Mouse (Mus musculus): ENCODE results near the gene Nek8.

Nek8 gene

DNA sequence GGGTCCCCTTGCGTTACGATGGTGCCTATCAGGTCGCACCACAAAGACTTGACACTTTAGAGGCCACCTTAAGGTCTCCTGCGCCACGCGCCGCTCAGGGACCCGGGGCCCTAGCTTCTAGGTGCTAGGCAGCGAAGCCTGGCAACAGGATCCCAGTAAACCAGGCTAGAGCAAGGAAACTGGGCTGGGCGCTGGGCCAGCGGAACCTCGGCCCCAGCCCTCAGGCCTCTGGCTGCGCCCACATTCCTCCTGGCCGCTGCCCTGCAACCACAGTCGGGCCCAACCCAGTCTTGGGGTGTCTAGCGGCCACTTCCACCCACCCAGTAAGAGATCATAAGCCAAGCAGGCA, 10.7 kb downstream of the Nek8 start:
- DNase-seq, result no peak

DNA sequence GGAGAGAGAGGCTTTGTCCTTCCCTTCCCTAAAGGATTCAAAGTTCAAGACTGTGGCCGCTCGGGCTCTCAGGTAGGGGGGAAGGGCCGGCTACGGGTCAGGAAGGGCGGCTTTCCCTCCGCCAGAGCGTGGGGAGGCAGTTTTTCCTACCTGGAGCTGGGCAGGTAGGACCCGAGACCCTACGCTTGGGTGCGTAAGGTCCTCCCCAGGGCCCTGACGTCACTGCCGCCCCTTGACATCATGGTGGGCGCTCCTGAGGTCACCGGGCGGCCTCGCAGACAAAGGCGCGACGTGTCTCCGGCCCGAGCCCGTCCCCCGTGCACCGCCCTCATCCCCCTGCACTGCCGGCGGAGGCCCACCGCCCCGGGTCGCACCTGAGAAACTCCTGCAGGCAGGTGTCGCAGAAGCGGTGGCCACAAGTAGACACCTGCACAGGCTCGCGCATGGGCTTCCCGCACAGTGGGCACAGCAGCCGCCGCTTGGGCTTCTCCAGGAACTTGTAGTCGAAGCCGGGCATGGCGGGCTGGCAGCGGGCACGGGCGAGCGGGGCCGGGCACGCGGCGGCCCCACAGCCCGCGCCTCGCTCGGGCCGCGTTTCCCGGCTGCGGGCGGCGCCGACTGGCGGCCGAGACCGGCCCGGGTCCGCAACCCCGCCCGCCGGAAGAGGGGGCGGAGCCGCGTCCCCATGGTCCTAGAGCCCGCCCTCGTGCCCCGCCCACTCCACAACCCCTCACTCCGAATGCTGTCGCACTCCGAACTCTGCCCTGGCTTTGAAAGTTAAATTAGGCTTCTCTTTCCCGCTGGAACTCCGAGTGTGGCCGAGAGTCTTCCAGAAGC, 11.3 kb downstream of the Nek8 start, which contains the start of gene Traf4:
Gene Traf4 (minus strand): TSS at position 666 of the 837 bp plus-strand sequence.
- DNase-seq, result peak; percentile 72

DNA sequence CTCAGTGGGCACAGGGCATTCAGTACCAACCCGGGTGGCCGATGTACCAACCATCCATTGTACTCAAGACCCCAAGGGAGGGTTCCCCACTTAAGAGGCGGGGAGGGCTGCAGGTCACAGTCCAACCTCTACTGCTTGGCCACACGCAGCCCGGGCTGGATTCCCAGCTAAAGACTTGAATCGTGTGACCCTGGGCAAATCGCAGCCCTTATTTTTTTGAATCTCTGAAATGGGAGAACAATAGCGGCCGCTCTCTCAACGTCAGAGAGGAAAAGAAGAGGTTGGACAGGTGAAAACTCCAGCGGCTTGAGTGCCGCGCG, 11.9 kb downstream of the Nek8 start:
- no peak for DNase-seq

DNA sequence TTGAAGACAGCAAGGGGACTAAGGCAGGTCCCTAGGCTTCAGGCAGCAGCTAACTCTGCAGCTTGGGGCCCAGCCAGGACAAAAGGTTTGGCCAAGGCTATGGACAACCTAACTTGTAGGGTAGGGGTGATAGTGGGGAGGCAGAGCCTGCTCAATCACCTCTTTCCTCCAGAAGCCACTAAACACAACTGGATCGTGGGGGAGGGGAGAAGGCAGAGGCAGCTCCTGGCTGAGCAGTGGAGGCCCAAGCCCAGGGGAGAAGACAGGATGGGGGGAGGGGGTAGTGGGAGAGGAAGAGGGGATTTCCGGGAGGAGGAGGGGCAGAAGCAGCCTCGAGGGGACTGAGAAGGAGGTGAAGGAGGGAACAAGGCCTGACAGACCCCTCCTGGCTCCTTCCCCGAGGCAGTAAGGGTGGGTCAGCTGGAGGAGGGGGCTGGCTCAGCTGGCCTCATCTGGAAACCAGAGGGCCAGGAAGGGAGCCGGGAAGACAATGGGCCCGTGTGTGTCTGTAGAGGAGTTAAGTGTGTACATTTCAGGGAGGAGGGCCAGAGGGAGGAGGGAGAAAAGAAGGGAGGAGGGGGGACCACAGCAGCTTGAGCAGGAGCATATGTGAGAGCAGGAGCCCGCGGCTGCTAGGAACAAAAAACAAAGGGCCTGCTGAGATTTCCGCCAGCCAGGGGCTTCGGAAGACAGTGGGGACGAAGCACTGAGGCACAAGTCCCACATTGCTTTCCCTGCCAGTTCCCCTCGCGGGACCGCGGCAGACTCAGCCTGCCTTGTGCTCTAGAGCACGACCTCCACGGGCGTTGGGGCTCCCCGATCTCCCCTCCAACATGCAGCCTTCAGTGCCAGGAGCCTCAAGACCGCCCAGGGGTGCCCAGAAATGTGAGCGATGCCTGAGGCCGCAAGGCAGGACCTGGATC, 12.5 kb downstream of the Nek8 start:
- no peak for DNase-seq

DNA sequence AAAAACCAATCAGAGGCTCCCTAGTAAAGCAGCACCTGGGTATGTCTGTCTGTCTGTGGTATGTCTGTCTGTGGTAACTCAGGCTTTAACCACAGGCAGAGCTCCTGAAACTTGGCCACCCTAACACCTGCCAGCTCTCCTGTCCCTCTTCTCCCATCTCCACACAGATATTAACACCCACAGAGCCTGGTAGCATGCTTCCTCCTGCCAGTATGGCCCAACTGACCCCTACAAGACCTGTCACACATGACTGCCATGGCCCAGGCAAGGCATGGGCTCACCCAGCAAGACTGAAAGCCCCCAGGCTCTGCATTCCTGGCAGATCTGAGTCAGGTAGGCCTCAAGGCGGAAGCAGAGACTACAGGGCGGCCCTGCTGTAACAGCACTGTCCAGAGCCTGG, 13.4 kb downstream of the Nek8 start:
- DNase-seq, result no peak

DNA sequence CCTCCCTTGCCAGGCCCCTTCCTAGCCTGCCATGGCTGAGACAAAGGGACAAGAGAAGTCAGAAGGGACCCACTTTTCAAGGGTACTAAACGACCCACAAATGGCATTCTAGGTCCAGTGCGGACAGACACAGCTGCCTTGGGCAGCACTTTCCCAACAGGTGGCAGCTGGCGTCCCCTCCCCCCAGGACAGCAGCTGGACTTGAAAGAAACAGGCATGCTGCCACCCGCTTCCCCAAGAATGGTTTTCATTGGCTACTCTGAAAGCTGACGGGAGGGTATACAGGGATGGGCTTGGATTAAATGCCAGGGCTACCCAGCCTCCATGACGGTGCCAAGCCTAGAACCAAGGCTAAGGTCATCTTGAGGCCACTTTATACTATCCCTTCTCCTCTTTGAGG, 14.0 kb downstream of the Nek8 start:
- no peak for DNase-seq

DNA sequence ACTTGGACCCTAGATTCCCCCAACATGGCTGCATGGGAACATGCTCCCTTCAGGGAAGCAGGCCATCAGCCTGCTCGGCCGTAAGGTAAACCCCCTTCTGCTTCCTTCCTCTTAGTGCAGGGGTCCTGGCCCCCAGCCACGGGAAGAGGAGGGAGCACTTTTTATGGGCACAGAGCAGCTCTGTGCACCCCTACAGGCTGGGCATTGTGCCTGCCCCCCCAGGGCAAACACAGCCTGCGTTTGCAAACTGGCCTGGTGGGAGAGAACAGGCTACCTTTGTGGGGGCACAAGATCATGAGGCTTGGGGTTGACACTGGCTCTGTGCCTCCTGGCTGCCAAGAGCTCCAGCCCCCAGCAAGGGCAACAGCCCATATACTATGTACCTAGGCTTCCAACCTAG, 14.5 kb downstream of the Nek8 start:
- DNase-seq, result no peak

DNA sequence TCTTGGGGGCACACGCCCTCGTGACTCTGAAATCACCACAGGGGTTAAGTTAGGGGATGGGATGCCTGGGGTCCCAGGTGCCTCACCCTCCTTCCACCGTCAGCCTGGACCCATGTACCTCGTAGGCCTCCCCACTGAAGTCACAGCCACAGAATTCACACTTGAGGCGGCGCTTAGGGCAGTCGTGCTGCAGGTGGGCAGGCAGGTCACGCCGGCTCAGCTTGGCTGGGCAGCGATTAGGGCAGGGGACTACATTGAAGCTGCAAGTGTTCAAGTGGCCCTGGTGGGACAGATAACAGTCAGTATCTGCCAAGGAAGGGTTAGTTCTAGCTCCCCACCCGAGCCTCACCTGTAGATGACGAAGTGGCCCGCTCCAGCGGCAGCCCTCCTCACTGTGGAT, 15.3 kb downstream of the Nek8 start:
- no peak for DNase-seq

DNA sequence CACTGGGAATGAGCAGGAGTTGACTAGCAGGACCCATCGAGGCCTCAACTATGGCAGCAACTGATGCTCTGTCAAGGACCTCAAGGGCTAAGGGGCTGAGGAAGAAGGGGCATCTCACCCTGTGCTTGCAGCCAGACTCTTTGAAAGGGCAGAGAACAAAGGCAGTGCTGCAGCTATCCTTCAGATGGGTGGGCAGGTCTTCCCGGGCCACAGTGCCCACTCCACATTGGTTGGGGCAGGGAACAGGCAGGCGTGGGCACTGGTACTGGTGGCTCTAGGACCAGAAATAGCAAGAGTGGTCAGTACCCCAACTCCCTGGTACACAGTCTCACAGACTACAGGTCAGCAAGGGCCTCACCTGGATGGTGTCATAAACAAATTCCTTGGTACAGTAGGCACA, 15.8 kb downstream of the Nek8 start:
- DNase-seq, result no peak

DNA sequence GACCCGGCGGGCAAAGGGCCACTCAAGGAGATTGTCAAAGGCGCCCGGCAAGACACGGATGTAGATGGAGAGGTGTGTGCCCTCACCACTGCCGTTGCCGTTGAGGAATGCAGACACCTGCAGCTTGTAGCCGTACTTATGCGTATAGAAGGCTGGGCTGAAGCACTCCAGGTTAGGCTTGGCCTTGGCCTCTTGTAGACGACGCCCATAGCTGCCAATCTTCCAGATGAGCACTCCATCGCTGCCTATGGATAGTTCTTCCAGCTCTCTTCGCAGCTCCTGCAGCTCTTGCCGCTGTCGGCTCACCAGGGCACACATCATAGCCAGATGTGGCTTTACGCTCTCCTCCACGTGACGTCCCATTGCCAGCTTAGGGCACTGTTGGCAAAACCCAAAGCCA, 16.3 kb downstream of the Nek8 start:
- no peak for DNase-seq

DNA sequence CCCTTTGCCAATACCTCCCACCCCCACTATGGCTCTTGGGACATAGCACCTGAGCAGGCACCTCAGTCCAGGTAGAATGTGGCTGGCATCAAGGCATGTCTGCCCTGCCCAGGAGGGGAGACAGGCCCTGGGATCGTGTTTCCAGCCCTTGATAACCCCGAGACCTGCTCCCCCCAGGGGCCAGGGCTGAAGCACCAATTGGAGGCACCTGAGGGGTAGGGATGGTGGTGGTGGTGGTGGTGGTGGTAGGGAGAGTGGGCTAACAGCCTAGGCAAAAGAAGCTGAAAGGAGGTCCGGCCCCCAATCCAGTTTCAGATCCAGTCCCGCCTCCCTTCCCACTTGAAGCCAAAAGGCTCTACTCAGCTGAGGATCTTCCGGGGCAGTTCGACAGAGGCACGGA, 16.9 kb downstream of the Nek8 start:
- no peak for DNase-seq

DNA sequence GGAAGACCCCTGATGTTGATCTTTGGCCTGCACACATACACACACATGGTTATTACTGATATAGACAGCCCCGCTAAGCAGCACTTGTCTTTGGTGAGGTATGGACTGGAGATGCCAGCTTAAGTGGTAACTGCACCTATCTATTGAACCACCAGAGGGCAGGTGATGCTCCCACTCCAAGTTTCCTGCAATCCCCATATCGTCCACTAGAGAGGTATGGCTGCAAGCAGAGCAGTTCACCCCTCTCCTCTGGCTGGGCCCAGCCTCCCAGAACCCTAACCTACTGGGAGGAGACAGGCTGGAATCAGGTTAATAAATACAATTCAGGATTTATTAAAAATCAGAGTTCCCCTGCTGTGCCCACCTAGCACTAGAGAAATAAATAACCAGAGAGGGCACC, 17.4 kb downstream of the Nek8 start:
- peak; percentile 56 for DNase-seq

DNA sequence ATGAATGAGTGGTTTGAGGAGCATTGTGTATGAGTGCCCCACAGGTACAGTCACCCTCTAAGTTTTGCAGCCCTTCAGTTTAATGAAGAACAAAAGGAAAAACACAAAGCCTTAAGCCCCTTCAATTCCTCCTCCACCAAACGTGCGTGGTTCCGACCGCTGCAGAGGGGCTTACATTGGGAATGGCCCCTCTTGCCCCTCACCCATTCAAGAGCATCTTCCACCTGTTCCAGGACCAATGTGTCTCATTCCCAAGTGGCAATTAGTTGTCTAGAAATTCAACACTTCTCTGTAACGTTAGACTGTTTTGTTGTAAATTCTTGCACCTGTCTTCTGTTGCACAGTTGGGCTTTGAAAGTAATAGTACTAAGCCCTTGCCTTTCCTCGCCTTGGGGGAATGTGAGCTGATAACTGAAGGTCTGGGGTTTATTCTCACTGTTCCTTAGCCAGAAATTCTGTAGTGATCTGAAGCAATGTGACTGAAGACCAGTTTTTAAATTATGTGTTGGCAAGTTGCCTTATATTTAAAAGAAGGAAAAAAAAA, 20.2 kb downstream of the Nek8 start:
- DNase-seq, result no peak

DNA sequence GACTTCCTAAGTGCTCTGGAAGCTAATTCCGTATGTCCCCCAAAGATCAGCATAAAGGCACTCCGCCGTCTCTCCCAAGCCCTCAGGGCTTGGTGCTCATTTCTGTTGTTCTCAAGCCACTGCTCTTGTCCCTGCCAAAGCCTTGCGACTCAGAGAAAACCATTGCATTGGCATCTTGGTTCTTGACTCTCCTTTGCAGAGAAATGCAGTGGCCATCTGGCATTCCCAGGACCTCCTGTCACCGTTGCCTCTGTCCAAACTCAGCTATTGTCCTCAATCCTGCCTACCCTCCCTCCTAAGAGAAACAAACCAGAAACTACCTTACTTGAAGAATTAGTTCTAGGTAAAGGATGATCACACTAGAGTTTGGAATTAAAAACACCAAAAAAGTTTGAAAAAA, 20.8 kb downstream of the Nek8 start:
- DNase-seq, result no peak

DNA sequence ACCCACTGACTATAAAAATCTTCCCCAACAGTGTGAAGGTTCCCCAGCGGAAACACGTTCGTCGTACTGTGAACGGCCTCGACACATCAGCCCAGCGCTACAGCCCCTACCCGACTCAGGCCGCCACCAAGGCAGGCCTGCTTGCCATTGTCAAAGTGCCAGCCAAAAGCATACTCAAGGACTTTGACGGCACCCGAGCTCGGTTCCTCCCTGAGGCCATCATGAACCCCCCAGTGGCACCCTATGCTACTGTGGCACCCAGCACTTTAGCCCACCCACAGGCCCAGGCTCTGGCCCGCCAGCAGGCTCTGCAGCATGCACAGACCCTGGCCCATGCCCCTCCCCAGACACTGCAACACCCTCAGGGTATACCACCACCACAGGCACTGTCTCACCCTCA, 22.7 kb downstream of the Nek8 start:
- no peak for DNase-seq

DNA sequence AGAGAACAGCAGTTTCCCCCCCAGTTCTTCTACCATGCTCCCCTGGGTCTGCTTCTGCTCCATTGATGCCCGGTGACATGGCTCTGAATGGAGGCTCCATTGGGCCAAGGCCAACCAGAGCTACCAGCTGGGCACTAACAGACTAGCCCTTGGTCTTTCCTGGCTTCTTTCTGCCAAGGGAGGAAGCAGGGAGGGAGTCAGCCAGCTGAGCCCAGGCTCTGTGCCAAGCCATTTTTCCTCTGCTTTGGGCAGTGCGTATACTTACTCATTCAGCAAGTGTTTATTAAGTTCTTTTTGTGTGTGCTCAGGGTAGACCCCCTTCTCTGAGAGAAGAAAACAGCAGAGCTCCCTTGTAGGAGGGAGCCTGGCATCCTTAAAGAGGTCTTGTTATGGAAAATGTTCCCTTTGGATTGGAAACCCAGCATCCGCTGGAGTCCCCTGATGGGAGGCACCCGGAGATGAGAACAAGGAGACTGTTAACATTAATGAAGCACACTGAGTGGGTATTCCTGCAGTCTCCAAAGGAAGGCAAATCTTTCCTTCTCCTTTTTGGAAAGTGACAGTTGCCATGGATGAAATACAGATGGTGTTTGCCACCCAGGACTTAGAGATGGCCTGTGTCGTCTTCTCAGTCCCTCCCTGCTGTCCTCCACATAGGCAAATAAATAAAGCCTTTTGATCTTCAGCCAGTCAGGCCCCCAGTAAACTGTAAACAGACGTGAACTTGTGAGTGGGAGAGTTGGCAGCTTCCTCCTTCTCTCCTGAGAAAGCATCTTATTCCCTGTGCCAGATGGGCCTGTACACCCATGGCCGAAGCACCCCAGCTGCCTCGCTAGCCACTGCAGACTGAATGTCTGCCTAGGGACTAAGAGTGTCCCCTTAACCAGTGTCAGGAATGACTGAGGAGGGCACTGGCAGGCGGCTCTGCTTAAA, 23.9 kb downstream of the Nek8 start:
- DNase-seq, result peak; percentile 67

DNA sequence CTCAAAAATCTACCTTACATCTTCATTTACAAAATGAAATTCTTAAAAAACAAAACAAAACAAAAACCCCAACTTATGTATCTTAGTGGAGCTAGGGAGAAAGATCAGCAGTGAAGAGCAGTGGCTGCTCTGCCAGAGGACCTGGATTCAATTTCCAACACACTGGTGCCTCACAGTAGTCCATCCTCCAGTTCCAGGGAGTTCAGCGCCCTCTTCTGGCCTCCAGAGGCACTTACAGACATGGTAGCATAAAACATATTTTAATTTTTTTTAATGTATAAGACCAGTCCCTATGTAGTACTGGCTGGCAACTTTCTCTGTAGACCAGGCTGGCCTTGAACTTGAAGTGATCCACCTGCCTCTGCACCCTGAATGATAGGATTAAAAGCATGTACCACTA, 25.3 kb downstream of the Nek8 start:
- DNase-seq, result no peak

DNA sequence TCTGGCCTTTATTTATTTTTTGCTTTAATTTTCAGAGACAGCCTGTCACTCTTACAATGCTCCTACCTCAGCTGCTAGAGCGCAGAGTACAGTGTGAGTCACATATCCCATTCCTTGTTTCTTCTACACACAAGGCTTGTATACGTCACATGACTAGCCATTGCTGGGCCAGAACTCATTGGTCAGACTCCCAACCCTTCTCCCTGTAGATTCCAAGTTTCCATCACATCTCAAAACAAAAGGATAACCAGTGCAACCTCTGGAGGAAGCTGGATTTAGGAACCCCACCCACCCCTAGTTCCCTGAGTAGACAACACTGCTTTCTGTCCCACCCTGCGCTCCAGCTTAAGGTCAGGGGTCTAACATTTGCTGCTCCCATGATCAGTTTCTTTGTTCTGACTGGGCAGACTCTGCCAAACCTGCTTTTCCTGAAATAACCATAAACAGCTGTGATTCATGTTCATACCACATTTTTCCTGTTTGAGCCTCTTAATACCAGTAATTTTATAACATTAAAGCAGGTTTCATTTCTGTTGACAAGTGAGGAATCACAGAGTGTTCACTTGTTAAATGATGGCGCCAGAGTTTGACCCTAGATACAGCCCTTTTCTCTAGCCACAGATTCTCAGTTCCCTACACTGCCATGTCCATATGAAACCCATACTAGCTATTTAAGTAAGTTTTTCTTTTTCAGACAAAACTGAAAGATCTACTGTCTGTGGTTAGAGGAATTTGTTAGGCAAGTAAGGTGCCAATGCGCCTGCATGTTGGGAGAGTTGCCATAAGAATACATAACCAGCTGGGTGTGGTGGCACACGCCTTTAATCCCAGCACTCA, 29.6 kb downstream of the Nek8 start:
- DNase-seq, result no peak

DNA sequence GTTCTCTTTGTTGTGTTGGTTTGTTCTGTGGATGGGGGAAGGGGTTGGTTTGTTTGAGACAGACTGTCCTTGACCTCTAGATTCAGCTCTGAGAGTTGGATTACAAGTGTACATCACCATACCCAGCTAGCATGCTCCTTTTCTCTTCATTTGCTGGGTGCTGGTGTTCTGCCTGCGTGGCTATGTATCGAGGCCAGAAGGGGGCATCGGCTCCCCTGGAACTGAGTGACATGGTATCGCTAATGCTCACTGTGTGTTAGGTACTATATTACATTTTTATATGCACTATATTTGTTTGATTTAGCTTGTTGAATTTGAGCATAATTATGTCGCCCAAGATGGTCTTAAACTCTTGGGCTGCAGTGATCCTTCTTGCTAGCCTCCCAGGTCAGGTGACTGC, 30.3 kb downstream of the Nek8 start:
- no peak for DNase-seq

DNA sequence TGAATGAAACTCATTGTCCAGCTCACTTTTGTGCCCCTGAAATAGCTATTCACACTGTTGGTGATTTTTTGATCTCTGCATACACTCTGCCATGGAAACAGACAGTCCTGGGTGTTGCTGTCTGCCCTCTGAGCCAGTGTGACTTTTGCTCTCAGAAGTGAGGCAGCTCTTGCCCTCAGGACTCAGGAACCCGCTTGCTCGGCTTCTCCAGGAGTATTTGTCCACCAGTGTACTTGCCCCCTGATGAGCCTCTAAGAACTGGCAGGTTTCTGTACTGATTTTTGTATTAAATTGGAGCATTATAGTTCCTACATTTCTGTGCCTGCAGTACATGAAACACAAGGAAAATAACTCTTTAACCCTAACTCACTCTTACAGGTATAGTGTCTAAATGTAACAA, 33.0 kb downstream of the Nek8 start:
- DNase-seq, result no peak

DNA sequence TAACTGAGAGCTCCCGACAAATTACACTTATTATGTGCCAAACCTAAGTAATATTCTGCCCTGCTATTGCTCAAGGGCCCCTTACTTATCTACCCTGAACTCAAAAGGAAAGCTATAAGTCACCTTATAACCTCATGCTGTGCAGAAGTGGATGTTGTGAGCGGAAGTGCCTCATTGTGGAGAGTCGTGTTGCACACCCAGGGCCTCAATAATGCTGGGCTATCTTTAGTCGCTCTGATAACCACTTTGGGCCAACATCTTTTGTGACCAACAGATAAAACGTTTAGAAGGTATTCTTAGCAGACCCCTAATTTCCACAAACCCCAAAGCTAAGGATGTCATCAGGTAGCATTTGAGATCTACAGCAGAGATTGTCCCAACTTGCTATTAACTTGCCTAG, 35.8 kb downstream of the Nek8 start:
- no peak for DNase-seq

DNA sequence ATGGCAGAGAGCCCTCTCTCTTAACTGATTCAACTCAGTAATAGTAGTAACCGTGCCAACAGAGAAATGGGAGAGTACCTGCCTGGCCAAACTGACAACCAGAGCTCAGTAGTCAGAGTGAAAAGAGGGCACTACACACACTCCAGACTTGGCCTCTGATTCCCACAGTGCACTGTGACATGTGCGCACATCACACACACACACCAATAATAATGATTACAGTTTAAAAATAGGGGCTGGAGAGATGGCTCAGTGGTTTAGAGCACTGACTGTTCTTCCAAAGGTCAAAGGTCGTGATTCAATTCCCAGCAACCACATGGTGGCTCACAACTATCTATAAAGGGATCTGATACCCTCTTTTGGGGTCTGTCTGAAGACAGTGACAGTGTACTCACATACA, 38.5 kb downstream of the Nek8 start:
- no peak for DNase-seq
